Mouse (Mus musculus) adrenal gland, adult 8-10 months (tissue): Measurements from ENCODE around the gene Tlx2. TPM values are rescaled to one million over a fixed set of nuclear protein-coding genes. Genes with fewer than 3 reads are reported as not detected.
A peak's percentile ranks its signal among the peaks of the same experiment; 100 is the strongest.

Experiments
- DNase-seq: peaks from one replicate; pipeline ENCODE4 v3.0.0; 2022
- total RNA-seq, 4 experiments: library from RNA; stranded (reverse); gene quantifications; 2 replicates each; pipeline ENCODE4 v1.2.4; 2022

Tlx2 gene
- total RNA-seq, 4 experiments from 2014 or later: 7.9 to 19.1 (median 13.3) TPM

- no peak for DNase-seq
These were observed 22.5 kb upstream of the Tlx2 start for GRCm38 (mm10) chr6:83092416-83093127.

- no peak for DNase-seq
These were observed 17.8 kb upstream of the Tlx2 start for GRCm38 (mm10) chr6:83087926-83088260.

GRCm38 (mm10) chr6:83087205-83087925 lies 17.3 kb upstream of the Tlx2 start:
- DNase-seq: no peak

- no peak for DNase-seq
These were observed 16.3 kb upstream of the Tlx2 start, which contains the start of gene Lbx2 for GRCm38 (mm10) chr6:83086121-83087035. Lbx2 (plus strand) TSS chr6:83086367.

- no peak for DNase-seq
These were observed 14.4 kb upstream of the Tlx2 start for GRCm38 (mm10) chr6:83084477-83084876.

GRCm38 (mm10) chr6:83083497-83083896 lies 13.4 kb upstream of the Tlx2 start:
- no peak for DNase-seq

- DNase-seq: no peak
These were observed 10.1 kb upstream of the Tlx2 start for GRCm38 (mm10) chr6:83080210-83080609.

- peak; percentile 98 for DNase-seq
These were observed 8.3 kb upstream of the Tlx2 start for GRCm38 (mm10) chr6:83078324-83078858.

GRCm38 (mm10) chr6:83077630-83078323 lies 7.7 kb upstream of the Tlx2 start, which contains the start of gene Pcgf1:
Pcgf1 (plus strand) TSS chr6:83077869.
- peak; percentile 50 for DNase-seq

- no peak for DNase-seq
These were observed 4.9 kb upstream of the Tlx2 start for GRCm38 (mm10) chr6:83074979-83075378.

GRCm38 (mm10) chr6:83071220-83071619 lies 1.1 kb upstream of the Tlx2 start:
- no peak for DNase-seq

- DNase-seq: no peak
These were observed 472 bp upstream of the Tlx2 start for GRCm38 (mm10) chr6:83070311-83071219.

- DNase-seq: no peak
These were observed 426 bp downstream of the Tlx2 start for GRCm38 (mm10) chr6:83069488-83070246.

GRCm38 (mm10) chr6:83068706-83069487 lies 1.2 kb downstream of the Tlx2 start:
- DNase-seq: no peak

- no peak for DNase-seq
These were observed 1.9 kb downstream of the Tlx2 start for GRCm38 (mm10) chr6:83068221-83068620.

- DNase-seq: no peak
These were observed 3.7 kb downstream of the Tlx2 start for GRCm38 (mm10) chr6:83066441-83066840.

GRCm38 (mm10) chr6:83065995-83066394 lies 4.1 kb downstream of the Tlx2 start:
- DNase-seq: no peak

GRCm38 (mm10) chr6:83058725-83059124 lies 11.4 kb downstream of the Tlx2 start:
- DNase-seq: no peak

- DNase-seq: no peak
These were observed 12.3 kb downstream of the Tlx2 start, which contains the start of gene Dqx1 for GRCm38 (mm10) chr6:83057790-83058189. Dqx1 (plus strand) TSS chr6:83057844.
